Mouse (Mus musculus): Measurements from ENCODE around the gene Tmpo. TPM values are rescaled to one million over a fixed set of nuclear protein-coding genes. Genes with fewer than 3 reads are reported as not detected.

The Tmpo gene
- polyA plus RNA-seq, 1 experiment from 2014 or later = 82.8 TPM

- Histone ChIP-seq H3K4me2 (ENCODE audit: low read length) (no peak overlapping the region), H3K36me3 (ENCODE audit: control insufficient read depth, insufficient read depth, low read length) (peaks cover 24% of the 10 kb centered on the region), H3K4me1 (ENCODE audit: control insufficient read depth, insufficient read depth, low read length) (peaks cover 2% of the 10 kb centered on the region; the same call in 1 of the 2 replicates), H3K27ac (ENCODE audit: low read length) (no peak overlapping the region), H3K9me3 (replicated peaks; ENCODE audit: control insufficient read depth, low read length, poor library complexity, severe bottlenecking) (no peaks in the 10 kb centered on the region), H3K9ac (ENCODE audit: low read depth, low read length) (no peak overlapping the region), H3K27me3 (ENCODE audit: control insufficient read depth, insufficient read depth, low read depth, low read length) (no peaks in the 10 kb centered on the region), H3K4me3 (ENCODE audit: low read depth, low read length) (no peak overlapping the region)
- WGBS = 90% methylated on average over 10 of the region's 10 CpGs
- no peak for ATAC-seq
These were observed 27.1 kb downstream of the Tmpo start for GRCm38 (mm10) chr10:91153894-91154503.

- 98% methylated on average over 7 of the region's 7 CpGs for WGBS
- no peaks in the 10 kb centered on the region for H3K27me3 ChIP-seq (ENCODE audit: control insufficient read depth, insufficient read depth, low read depth, low read length)
- H3K4me2 ChIP-seq (ENCODE audit: low read length) = no peak overlapping the region
- H3K36me3 ChIP-seq (ENCODE audit: control insufficient read depth, insufficient read depth, low read length) = peaks cover 12% of the 10 kb centered on the region
- no peak overlapping the region for H3K9ac ChIP-seq (ENCODE audit: low read depth, low read length)
- no peak for ATAC-seq
- H3K4me1 ChIP-seq (ENCODE audit: control insufficient read depth, insufficient read depth, low read length) = no peaks in the 10 kb centered on the region
- H3K27ac ChIP-seq (ENCODE audit: low read length) = no peak overlapping the region
- H3K9me3 ChIP-seq (replicated peaks; ENCODE audit: control insufficient read depth, low read length, poor library complexity, severe bottlenecking) = no peaks in the 10 kb centered on the region
- no peak overlapping the region for H3K4me3 ChIP-seq (ENCODE audit: low read depth, low read length)
These were observed 35.7 kb downstream of the Tmpo start for GRCm38 (mm10) chr10:91145413-91145812.

GRCm38 (mm10) chr10:91143313-91144230, 37.5 kb downstream of the Tmpo start:
- no peak overlapping the region for H3K27ac ChIP-seq (ENCODE audit: low read length)
- ATAC-seq = no peak
- 77% methylated on average over 18 of the region's 18 CpGs for WGBS
- no peak overlapping the region for H3K4me2 ChIP-seq (ENCODE audit: low read length)
- no peaks in the 10 kb centered on the region for H3K4me1 ChIP-seq (ENCODE audit: control insufficient read depth, insufficient read depth, low read length)
- no peak overlapping the region for H3K9ac ChIP-seq (ENCODE audit: low read depth, low read length)
- H3K27me3 ChIP-seq (ENCODE audit: control insufficient read depth, insufficient read depth, low read depth, low read length) = no peaks in the 10 kb centered on the region
- peaks cover 6% of the 10 kb centered on the region; the same call in 1 of the 2 replicates for H3K36me3 ChIP-seq (ENCODE audit: control insufficient read depth, insufficient read depth, low read length)
- H3K4me3 ChIP-seq (ENCODE audit: low read depth, low read length) = no peak overlapping the region
- H3K9me3 ChIP-seq (replicated peaks; ENCODE audit: control insufficient read depth, low read length, poor library complexity, severe bottlenecking) = no peaks in the 10 kb centered on the region

GRCm38 (mm10) chr10:91142654-91143191, 38.4 kb downstream of the Tmpo start:
- no peaks in the 10 kb centered on the region for H3K9me3 ChIP-seq (replicated peaks; ENCODE audit: control insufficient read depth, low read length, poor library complexity, severe bottlenecking)
- ATAC-seq = no peak
- H3K27ac ChIP-seq (ENCODE audit: low read length) = no peak overlapping the region
- no peaks in the 10 kb centered on the region for H3K27me3 ChIP-seq (ENCODE audit: control insufficient read depth, insufficient read depth, low read depth, low read length)
- peaks cover 6% of the 10 kb centered on the region; the same call in 1 of the 2 replicates for H3K36me3 ChIP-seq (ENCODE audit: control insufficient read depth, insufficient read depth, low read length)
- H3K4me2 ChIP-seq (ENCODE audit: low read length) = no peak overlapping the region
- no peak overlapping the region for H3K4me3 ChIP-seq (ENCODE audit: low read depth, low read length)
- H3K9ac ChIP-seq (ENCODE audit: low read depth, low read length) = no peak overlapping the region
- no peaks in the 10 kb centered on the region for H3K4me1 ChIP-seq (ENCODE audit: control insufficient read depth, insufficient read depth, low read length)
- 78% methylated on average over 10 of the region's 10 CpGs for WGBS

- no peak for ATAC-seq
These were observed 39.6 kb downstream of the Tmpo start for GRCm38 (mm10) chr10:91141564-91141963.

GRCm38 (mm10) chr10:91139148-91139766, 41.9 kb downstream of the Tmpo start:
- H3K27ac ChIP-seq (ENCODE audit: low read length) = no peak overlapping the region
- H3K4me1 ChIP-seq (ENCODE audit: control insufficient read depth, insufficient read depth, low read length) = no peaks in the 10 kb centered on the region
- no peak overlapping the region for H3K4me2 ChIP-seq (ENCODE audit: low read length)
- no peak overlapping the region for H3K4me3 ChIP-seq (ENCODE audit: low read depth, low read length)
- no peaks in the 10 kb centered on the region for H3K36me3 ChIP-seq (ENCODE audit: control insufficient read depth, insufficient read depth, low read length)
- 90% methylated on average over 14 of the region's 14 CpGs for WGBS
- H3K27me3 ChIP-seq (ENCODE audit: control insufficient read depth, insufficient read depth, low read depth, low read length) = no peaks in the 10 kb centered on the region
- ATAC-seq = no peak
- no peaks in the 10 kb centered on the region for H3K9me3 ChIP-seq (replicated peaks; ENCODE audit: control insufficient read depth, low read length, poor library complexity, severe bottlenecking)
- no peak overlapping the region for H3K9ac ChIP-seq (ENCODE audit: low read depth, low read length)

More at GRCm38 (mm10) chr10:91141564-91141963, 39.6 kb downstream of the Tmpo start:
- H3K9ac ChIP-seq (ENCODE audit: low read depth, low read length) = no peak overlapping the region
- H3K27ac ChIP-seq (ENCODE audit: low read length) = no peak overlapping the region
- no peaks in the 10 kb centered on the region for H3K27me3 ChIP-seq (ENCODE audit: control insufficient read depth, insufficient read depth, low read depth, low read length)
- no peak overlapping the region for H3K4me2 ChIP-seq (ENCODE audit: low read length)
- no peak overlapping the region for H3K4me3 ChIP-seq (ENCODE audit: low read depth, low read length)
- no peaks in the 10 kb centered on the region for H3K9me3 ChIP-seq (replicated peaks; ENCODE audit: control insufficient read depth, low read length, poor library complexity, severe bottlenecking)
- H3K36me3 ChIP-seq (ENCODE audit: control insufficient read depth, insufficient read depth, low read length) = peaks cover 2% of the 10 kb centered on the region; the same call in 1 of the 2 replicates
- no peaks in the 10 kb centered on the region for H3K4me1 ChIP-seq (ENCODE audit: control insufficient read depth, insufficient read depth, low read length)
- 35% methylated on average over 2 of the region's 2 CpGs for WGBS

GRCm38 (mm10) chr10:91138317-91138716, 42.8 kb downstream of the Tmpo start:
- H3K4me1 ChIP-seq (ENCODE audit: control insufficient read depth, insufficient read depth, low read length) = no peaks in the 10 kb centered on the region
- H3K27me3 ChIP-seq (ENCODE audit: control insufficient read depth, insufficient read depth, low read depth, low read length) = no peaks in the 10 kb centered on the region
- H3K9ac ChIP-seq (ENCODE audit: low read depth, low read length) = no peak overlapping the region
- no peak overlapping the region for H3K4me3 ChIP-seq (ENCODE audit: low read depth, low read length)
- H3K27ac ChIP-seq (ENCODE audit: low read length) = no peak overlapping the region
- WGBS = 86% methylated on average over 3 of the region's 3 CpGs
- H3K4me2 ChIP-seq (ENCODE audit: low read length) = no peak overlapping the region
- H3K36me3 ChIP-seq (ENCODE audit: control insufficient read depth, insufficient read depth, low read length) = no peaks in the 10 kb centered on the region
- H3K9me3 ChIP-seq (replicated peaks; ENCODE audit: control insufficient read depth, low read length, poor library complexity, severe bottlenecking) = no peaks in the 10 kb centered on the region
- ATAC-seq = no peak

- no peaks in the 10 kb centered on the region for H3K36me3 ChIP-seq (ENCODE audit: control insufficient read depth, insufficient read depth, low read length)
- no peak overlapping the region for H3K27ac ChIP-seq (ENCODE audit: low read length)
- no peak overlapping the region for H3K4me3 ChIP-seq (ENCODE audit: low read depth, low read length)
- 67% methylated on average over 9 of the region's 9 CpGs for WGBS
- no peak overlapping the region for H3K4me2 ChIP-seq (ENCODE audit: low read length)
- H3K27me3 ChIP-seq (ENCODE audit: control insufficient read depth, insufficient read depth, low read depth, low read length) = no peaks in the 10 kb centered on the region
- H3K9ac ChIP-seq (ENCODE audit: low read depth, low read length) = no peak overlapping the region
- H3K9me3 ChIP-seq (replicated peaks; ENCODE audit: control insufficient read depth, low read length, poor library complexity, severe bottlenecking) = no peaks in the 10 kb centered on the region
- no peak for ATAC-seq
- H3K4me1 ChIP-seq (ENCODE audit: control insufficient read depth, insufficient read depth, low read length) = no peaks in the 10 kb centered on the region
These were observed 43.7 kb downstream of the Tmpo start for GRCm38 (mm10) chr10:91137400-91137799.
